Mouse (Mus musculus): ENCODE results near the gene Shroom4. TPM values are rescaled to one million over a fixed set of nuclear protein-coding genes. Genes with fewer than 3 reads are reported as not detected.
A peak's percentile ranks its signal among the peaks of the same experiment; 100 is the strongest.

Gene Shroom4
- polyA plus RNA-seq (2015; fragmentation: Nextera tagmentation; extraction: Ambion mirVana), result 2.4 and 3.5 TPM in 2 replicates

- 16% methylated on average over 41 of the region's 55 CpGs for WGBS
- Histone ChIP-seq H3K4me2 (peak within 1 kb of the TSS; percentile 53), H3K4me1 (no peaks in the 10 kb centered on the region), H3K27me3 (replicated peaks) (no peaks in the 10 kb centered on the region), H3K4me3 (replicated peaks) (peak within 1 kb of the TSS; percentile 58), H3K9ac (peak within 1 kb of the TSS; percentile 25; the same call in 1 of the 2 replicates), H3K27ac (peak within 1 kb of the TSS; percentile 79), H3K36me3 (no peaks in the 10 kb centered on the region), H3K9me3 (no peaks in the 10 kb centered on the region)
- ATAC-seq (ENCODE audit: insufficient read depth, low FRiP score, low read depth), result peak; percentile 92
Measured at GRCm38 (mm10) chrX:6399626-6400397, at the start of gene Shroom4. TSS of gene Shroom4 (plus strand) at chrX:6399854.

DNA sequence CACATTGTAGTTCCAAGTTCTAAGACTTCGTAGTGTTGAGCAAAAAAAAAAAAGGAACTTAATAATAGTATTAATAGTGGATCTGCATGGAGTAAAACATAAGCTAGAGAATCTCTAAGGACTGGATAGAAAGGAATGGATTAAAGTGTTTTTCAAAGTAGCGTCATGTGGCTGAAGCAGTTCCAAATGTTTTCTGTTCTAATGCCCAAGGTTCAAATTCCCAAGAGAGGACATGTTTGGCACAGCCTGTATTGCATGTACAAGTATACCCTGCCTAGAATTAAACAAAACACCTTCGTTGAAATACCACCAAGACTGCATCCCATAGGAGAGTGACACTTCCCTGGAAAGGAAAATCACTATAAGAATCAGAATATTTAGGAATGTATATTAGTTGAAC, 42.8 kb upstream of the Shroom4 start:
- ATAC-seq (ENCODE audit: insufficient read depth, low FRiP score, low read depth), result no peak
- Histone ChIP-seq H3K9ac (no peak overlapping the region), H3K9me3 (no peaks in the 10 kb centered on the region), H3K4me1 (no peaks in the 10 kb centered on the region), H3K27ac (no peak overlapping the region), H3K36me3 (no peaks in the 10 kb centered on the region), H3K4me2 (no peak overlapping the region), H3K4me3 (replicated peaks) (no peak overlapping the region), H3K27me3 (replicated peaks) (no peaks in the 10 kb centered on the region)
- WGBS, result 78% methylated on average over 3 of the region's 3 CpGs

DNA sequence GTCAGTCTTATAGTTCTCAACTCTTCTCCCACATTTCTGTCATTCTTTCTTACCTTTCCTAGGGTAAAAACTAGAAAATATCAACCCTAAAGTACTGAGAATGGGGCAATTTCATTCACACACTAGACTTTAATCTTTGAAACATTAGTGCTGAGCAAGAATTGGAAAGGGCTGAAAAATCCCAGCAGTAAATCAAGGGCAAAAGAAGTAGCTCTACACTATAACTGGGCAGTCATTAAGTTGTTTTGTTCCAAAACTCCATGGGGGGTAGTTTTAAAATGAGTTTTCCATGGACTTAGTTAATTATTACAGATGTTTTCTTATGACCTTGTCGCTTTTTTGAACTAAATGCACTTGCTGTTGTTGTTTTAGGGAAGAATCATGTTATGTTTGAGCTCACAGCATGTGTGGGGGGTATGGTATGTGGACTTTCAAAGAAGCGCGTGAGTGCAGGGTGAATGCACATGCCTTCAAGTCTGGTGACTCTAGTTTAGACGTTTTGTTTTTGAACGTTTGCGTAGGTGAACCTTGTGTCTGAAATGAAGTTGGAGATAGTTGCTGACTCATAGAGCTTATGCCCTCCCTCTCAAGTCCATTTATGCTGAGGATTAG, 42.0 kb upstream of the Shroom4 start:
- WGBS, result 72% methylated on average over 6 of the region's 6 CpGs
- ATAC-seq (ENCODE audit: insufficient read depth, low FRiP score, low read depth), result no peak
- Histone ChIP-seq H3K9ac (no peak overlapping the region), H3K4me1 (no peaks in the 10 kb centered on the region), H3K27me3 (replicated peaks) (no peaks in the 10 kb centered on the region), H3K36me3 (no peaks in the 10 kb centered on the region), H3K9me3 (no peaks in the 10 kb centered on the region), H3K27ac (no peak overlapping the region), H3K4me3 (replicated peaks) (no peak overlapping the region), H3K4me2 (no peak overlapping the region)

- Histone ChIP-seq H3K36me3 (no peaks in the 10 kb centered on the region), H3K27me3 (replicated peaks) (no peaks in the 10 kb centered on the region), H3K4me1 (no peaks in the 10 kb centered on the region), H3K9me3 (no peaks in the 10 kb centered on the region), H3K4me3 (replicated peaks) (no peak overlapping the region), H3K9ac (no peak overlapping the region), H3K4me2 (no peak overlapping the region), H3K27ac (no peak overlapping the region)
- ATAC-seq (ENCODE audit: insufficient read depth, low FRiP score, low read depth), result no peak
- WGBS, result 64% methylated on average over 1 of the region's 1 CpGs
Measured at GRCm38 (mm10) chrX:6368822-6369221, 30.8 kb upstream of the Shroom4 start.

DNA sequence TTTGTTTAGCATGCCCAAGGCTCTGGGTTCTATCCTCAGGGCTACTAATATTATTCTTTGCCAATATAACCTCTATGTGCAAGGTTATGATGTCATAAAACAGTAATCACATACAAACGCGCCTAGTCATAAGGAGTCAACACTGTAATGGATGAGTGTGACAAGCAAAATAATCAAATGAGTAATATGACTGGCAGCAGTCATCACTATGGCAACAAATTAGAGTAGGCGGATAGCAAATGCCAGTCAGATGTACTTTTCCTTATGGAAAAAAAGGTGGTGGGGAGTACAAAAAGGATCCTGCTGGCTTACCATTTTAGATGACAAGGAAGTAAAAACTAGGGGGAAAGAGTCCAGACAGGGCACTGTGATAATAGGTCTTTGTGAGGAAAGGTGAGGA, 28.9 kb upstream of the Shroom4 start:
- no peaks in the 10 kb centered on the region for H3K27me3 ChIP-seq (replicated peaks)
- H3K9me3 ChIP-seq, result no peaks in the 10 kb centered on the region
- no peaks in the 10 kb centered on the region for H3K4me1 ChIP-seq
- no peak overlapping the region for H3K9ac ChIP-seq
- H3K27ac ChIP-seq, result no peak overlapping the region
- H3K4me2 ChIP-seq, result no peak overlapping the region
- ATAC-seq (ENCODE audit: insufficient read depth, low FRiP score, low read depth), result no peak
- H3K36me3 ChIP-seq, result no peaks in the 10 kb centered on the region
- 83% methylated on average over 3 of the region's 3 CpGs for WGBS
- no peak overlapping the region for H3K4me3 ChIP-seq (replicated peaks)

GRCm38 (mm10) chrX:6393861-6394260, 5.8 kb upstream of the Shroom4 start:
- 57% methylated on average over 1 of the region's 1 CpGs for WGBS

GRCm38 (mm10) chrX:6399193-6399592, 461 bp upstream of the Shroom4 start:
- Histone ChIP-seq H3K27me3 (replicated peaks) (no peaks in the 10 kb centered on the region), H3K9me3 (no peaks in the 10 kb centered on the region), H3K27ac (peak overlapping the region; percentile 21; the same call in 1 of the 2 replicates), H3K36me3 (no peaks in the 10 kb centered on the region), H3K4me2 (peak overlapping the region; percentile 53), H3K4me1 (no peaks in the 10 kb centered on the region), H3K9ac (no peak overlapping the region), H3K4me3 (replicated peaks) (peak overlapping the region; percentile 58)
- ATAC-seq (ENCODE audit: insufficient read depth, low FRiP score, low read depth), result no peak
- WGBS, result 43% methylated on average over 1 of the region's 1 CpGs

More at GRCm38 (mm10) chrX:6393861-6394260, 5.8 kb upstream of the Shroom4 start:
- no peak for ATAC-seq (ENCODE audit: insufficient read depth, low FRiP score, low read depth)
- no peaks in the 10 kb centered on the region for H3K9me3 ChIP-seq
- H3K9ac ChIP-seq, result no peak overlapping the region
- no peak overlapping the region for H3K4me2 ChIP-seq
- H3K4me1 ChIP-seq, result no peaks in the 10 kb centered on the region
- H3K4me3 ChIP-seq (replicated peaks), result no peak overlapping the region
- no peaks in the 10 kb centered on the region for H3K36me3 ChIP-seq
- no peaks in the 10 kb centered on the region for H3K27me3 ChIP-seq (replicated peaks)
- no peak overlapping the region for H3K27ac ChIP-seq

DNA sequence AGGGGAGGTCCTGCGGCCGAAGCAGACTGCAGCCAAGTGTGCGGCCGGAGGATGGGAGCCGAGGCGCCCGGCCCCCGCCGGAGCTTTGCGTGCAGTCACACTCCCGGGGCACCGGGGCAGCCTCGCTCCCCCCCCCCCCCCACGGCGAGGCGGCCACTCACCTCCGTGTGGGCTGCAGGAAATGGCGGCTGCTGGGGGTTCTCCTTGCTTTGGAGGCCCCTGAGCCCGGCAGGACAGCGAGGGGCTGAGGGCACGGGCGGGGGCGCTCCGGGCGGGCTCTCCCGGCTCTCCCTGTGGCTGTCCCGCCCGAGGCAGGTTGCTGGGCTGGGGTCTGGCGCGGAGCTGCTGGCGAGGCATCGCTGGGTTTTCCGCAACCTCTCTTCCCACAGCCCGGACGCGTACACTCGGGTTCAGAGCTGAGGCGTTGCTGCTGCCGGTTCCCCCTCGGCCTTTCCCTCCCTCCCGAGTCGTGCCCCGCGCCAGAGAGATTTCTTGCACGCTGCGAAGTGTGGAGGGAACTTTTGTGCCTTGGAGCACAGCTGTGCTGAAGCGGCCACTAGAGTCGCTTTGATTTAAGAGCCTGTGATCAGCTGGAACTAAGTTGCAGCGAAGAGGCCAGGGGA, 855 bp downstream of the Shroom4 start:
- peak overlapping the region; percentile 79 for H3K27ac ChIP-seq
- peak overlapping the region; percentile 58 for H3K4me3 ChIP-seq (replicated peaks)
- no peaks in the 10 kb centered on the region for H3K4me1 ChIP-seq
- no peaks in the 10 kb centered on the region for H3K9me3 ChIP-seq
- 17% methylated on average over 40 of the region's 49 CpGs for WGBS
- peak; percentile 19 for ATAC-seq (ENCODE audit: insufficient read depth, low FRiP score, low read depth)
- H3K27me3 ChIP-seq (replicated peaks), result no peaks in the 10 kb centered on the region
- peak overlapping the region; percentile 25; the same call in 1 of the 2 replicates for H3K9ac ChIP-seq
- H3K4me2 ChIP-seq, result peak overlapping the region; percentile 53
- H3K36me3 ChIP-seq, result no peaks in the 10 kb centered on the region

DNA sequence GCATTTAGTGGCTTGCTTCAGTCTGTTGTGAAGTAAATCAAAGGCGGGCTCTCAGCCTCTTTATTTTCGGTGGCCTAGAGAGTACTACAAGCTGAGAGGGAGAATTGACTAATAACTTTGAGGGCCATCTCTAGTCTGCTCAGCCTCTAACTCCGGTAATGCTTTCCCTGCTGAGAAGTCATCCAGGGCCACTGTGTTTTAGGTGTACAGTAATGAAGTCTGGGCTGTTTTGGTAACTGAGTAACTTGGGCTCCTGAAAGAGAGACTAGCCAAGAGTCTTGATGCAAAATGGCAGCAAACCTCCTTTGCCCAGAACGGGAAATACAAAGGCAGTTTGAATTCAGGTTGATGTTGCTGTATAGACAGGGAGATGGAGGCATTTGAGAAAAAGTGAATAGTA, 3.3 kb downstream of the Shroom4 start:
- Histone ChIP-seq H3K27ac (no peak overlapping the region), H3K9me3 (no peaks in the 10 kb centered on the region), H3K4me2 (no peak overlapping the region), H3K4me1 (no peaks in the 10 kb centered on the region), H3K4me3 (replicated peaks) (no peak overlapping the region), H3K27me3 (replicated peaks) (no peaks in the 10 kb centered on the region), H3K9ac (no peak overlapping the region), H3K36me3 (no peaks in the 10 kb centered on the region)
- 72% methylated on average over 4 of the region's 4 CpGs for WGBS
- ATAC-seq (ENCODE audit: insufficient read depth, low FRiP score, low read depth), result no peak

GRCm38 (mm10) chrX:6409114-6409513, 9.5 kb downstream of the Shroom4 start:
- no peak overlapping the region for H3K4me3 ChIP-seq (replicated peaks)
- H3K27me3 ChIP-seq (replicated peaks), result no peaks in the 10 kb centered on the region
- no peak overlapping the region for H3K27ac ChIP-seq
- no peak for ATAC-seq (ENCODE audit: insufficient read depth, low FRiP score, low read depth)
- H3K9ac ChIP-seq, result no peak overlapping the region
- H3K4me1 ChIP-seq, result no peaks in the 10 kb centered on the region
- no peaks in the 10 kb centered on the region for H3K36me3 ChIP-seq
- WGBS, result 55% methylated on average over 6 of the region's 6 CpGs
- H3K4me2 ChIP-seq, result no peak overlapping the region
- no peaks in the 10 kb centered on the region for H3K9me3 ChIP-seq

GRCm38 (mm10) chrX:6415412-6415811, 15.8 kb downstream of the Shroom4 start:
- Histone ChIP-seq H3K27me3 (replicated peaks) (no peaks in the 10 kb centered on the region), H3K4me3 (replicated peaks) (no peak overlapping the region), H3K4me2 (no peak overlapping the region), H3K27ac (no peak overlapping the region), H3K9ac (no peak overlapping the region), H3K36me3 (no peaks in the 10 kb centered on the region), H3K9me3 (no peaks in the 10 kb centered on the region), H3K4me1 (no peaks in the 10 kb centered on the region)
- WGBS, result 74% methylated on average over 12 of the region's 12 CpGs
- no peak for ATAC-seq (ENCODE audit: insufficient read depth, low FRiP score, low read depth)

DNA sequence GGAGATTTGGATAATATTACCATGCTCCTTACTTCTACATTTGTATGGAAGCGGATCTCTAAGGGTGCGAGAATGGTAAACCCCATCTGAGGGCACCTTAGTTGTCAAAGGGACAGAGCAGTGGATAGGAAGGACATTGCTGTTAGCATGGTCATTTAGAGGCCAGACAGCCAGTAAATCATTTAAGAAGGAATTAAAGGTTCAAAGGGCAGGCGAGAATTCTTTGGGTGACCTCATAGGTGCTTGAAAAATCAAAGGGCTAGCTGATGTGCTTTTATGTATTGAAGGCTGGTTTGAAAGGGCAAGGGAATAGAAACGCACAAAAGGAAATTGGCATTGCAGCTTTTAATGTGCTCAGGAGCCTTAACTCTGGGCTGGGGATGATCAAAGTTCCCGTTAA, 16.3 kb downstream of the Shroom4 start:
- H3K4me1 ChIP-seq, result no peaks in the 10 kb centered on the region
- no peak overlapping the region for H3K27ac ChIP-seq
- H3K9me3 ChIP-seq, result no peaks in the 10 kb centered on the region
- no peaks in the 10 kb centered on the region for H3K27me3 ChIP-seq (replicated peaks)
- no peak overlapping the region for H3K9ac ChIP-seq
- ATAC-seq (ENCODE audit: insufficient read depth, low FRiP score, low read depth), result no peak
- H3K4me2 ChIP-seq, result no peak overlapping the region
- WGBS, result 73% methylated on average over 5 of the region's 5 CpGs
- H3K36me3 ChIP-seq, result no peaks in the 10 kb centered on the region
- no peak overlapping the region for H3K4me3 ChIP-seq (replicated peaks)
